Mouse (Mus musculus): ENCODE results near the gene Oprm1. TPM values are rescaled to one million over a fixed set of nuclear protein-coding genes. Genes with fewer than 3 reads are reported as not detected.

Oprm1 gene
- polyA plus RNA-seq, 1 experiment from 2014 or later: 0.82 TPM

Other genes with a start within 250 kb of the Oprm1 start
- gene Gm10945, start 3.3 kb downstream of the Oprm1 start, polyA plus RNA-seq (2015; fragmentation: Nextera tagmentation; extraction: Ambion mirVana): not detected in 2 replicates